Mouse (Mus musculus): ENCODE data around the gene Acp5.

DNA sequence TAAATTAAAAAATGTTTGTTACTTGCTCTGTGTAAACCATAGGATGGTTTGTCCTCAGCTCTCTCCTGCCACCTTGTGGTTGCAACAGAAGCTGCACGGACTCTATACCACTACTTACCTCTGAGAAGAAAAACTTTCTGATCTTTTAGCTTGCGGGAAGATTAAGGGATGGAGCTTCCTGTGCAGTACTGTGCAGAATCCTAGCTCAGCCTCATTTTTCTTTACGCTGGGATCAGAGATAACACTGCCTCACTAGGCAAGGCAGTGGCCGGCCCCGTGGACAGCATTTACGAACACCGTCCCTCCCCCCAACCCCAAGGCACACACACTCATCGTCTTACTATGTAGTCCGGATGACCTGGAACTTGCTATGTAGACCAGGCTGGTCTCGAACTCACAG lies 20.1 kb upstream of the Acp5 start:
- TF ChIP-seq GATA1 (IDR thresholded peaks at IDR 0.05; ENCODE audit: borderline replicate concordance, low read length): no peak
- no peak for TF ChIP-seq FLI1 (IDR thresholded peaks at IDR 0.05; ENCODE audit: low read length)
